Mouse (Mus musculus) kidney, adult 2 months (tissue): Measurements from ENCODE around the gene Cacna1i. TPM values are rescaled to one million over a fixed set of nuclear protein-coding genes. Genes with fewer than 3 reads are reported as not detected.

Source experiments
- DNase-seq: peaks from one replicate; pipeline ENCODE4 v3.0.0; 2021
- H3K27ac ChIP-seq: fragments of 200-500 bp; 2 replicates; pipeline ENCODE4 v1.5.1; 2012; ENCODE audit warnings: low read depth, low read length, control low read depth, inconsistent platforms; ENCODE audit not compliant: insufficient read depth
- H3K27me3 ChIP-seq: fragments of 200-500 bp; replicated peaks from 2 replicates; pipeline ENCODE4 v1.6.1; 2012; ENCODE audit warnings: mild to moderate bottlenecking, moderate library complexity, low read length, inconsistent platforms; ENCODE audit not compliant: control insufficient read depth, insufficient read depth
- H3K36me3 ChIP-seq: fragments of 200-500 bp; 2 replicates; pipeline ENCODE4 v1.6.1; 2012; ENCODE audit warnings: mild to moderate bottlenecking, moderate library complexity, low read length, inconsistent platforms; ENCODE audit not compliant: control insufficient read depth, insufficient read depth
- H3K4me1 ChIP-seq: fragments of 200-500 bp; 2 replicates; pipeline ENCODE4 v1.6.1; 2011; ENCODE audit warnings: low read length; ENCODE audit not compliant: control insufficient read depth, insufficient read depth
- H3K4me3 ChIP-seq: fragments of 200-500 bp; 2 replicates; pipeline ENCODE4 v1.5.1; 2011; ENCODE audit warnings: mild to moderate bottlenecking, low read depth, low read length, control low read depth; ENCODE audit not compliant: insufficient read depth
- CTCF ChIP-seq: fragments of 200-500 bp; conservative IDR thresholded peaks from 2 replicates; pipeline ENCODE4 v1.5.1; 2011; ENCODE audit warnings: low read depth, mild to moderate bottlenecking, control low read depth, low read length, moderate library complexity, mixed read lengths; ENCODE audit not compliant: insufficient read depth, insufficient read length
- POLR2A ChIP-seq: fragments of 200-500 bp; IDR thresholded peaks from one replicate; pipeline ENCODE4 v1.6.1; 2011; ENCODE audit warnings: low read depth, low read length, control low read depth
- WGBS: fragments of 180-500 bp; shearing (Covaris S2); methylation state at CpG from one replicate; pipeline ENCODE4 v1.1.7; 2018; 5-methylcytosine and 5-hydroxymethylcytosine counted together
- polyA plus RNA-seq: library from polyadenylated mRNA; depleted of rRNA; stranded (reverse); fragments of >200 nt; gene quantifications from 2 replicates; pipeline ENCODE4 v1.2.3, GENCODE M21; 2012

Gene Cacna1i
- polyA plus RNA-seq, 1 experiment: 0.89 TPM

DNA sequence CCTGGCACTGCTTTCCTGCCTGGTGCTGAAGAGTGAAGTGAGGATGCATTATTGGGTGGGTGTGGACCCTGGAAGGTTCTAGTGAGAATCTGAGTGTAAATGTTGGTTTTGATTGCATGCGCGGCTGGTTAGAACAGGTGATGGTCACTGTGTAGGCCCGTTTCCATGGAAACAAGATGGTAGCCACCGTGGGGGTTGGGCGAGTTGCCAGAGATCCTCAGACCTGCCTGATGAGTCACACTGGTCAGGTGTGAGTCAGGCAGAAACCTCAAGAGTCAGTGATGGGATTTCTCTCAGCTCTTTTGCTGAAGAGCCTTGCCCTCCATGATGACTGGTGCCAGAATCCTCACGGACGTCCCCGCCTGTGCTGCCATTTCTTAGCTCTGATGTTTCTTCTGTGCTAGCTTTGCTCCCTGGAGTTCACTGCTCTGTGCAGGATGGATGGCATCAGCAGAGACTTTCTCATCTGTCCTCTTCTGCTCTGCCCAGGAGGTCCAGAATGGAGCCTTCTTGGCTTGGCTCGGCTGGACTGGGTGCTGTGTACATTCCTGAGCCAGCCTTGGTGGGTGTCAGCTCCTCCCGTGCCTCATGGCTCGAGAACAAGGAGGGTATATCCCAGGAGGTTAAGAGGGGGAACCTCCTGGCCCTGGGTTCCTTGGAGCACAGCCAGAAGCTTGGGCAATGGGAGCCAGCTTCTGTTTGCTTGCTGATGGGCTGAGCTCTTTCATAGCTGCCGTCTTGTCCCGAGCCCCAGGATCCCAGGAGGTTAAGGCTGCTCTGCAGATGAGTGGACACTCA is 40.9 kb downstream of the Cacna1i start:
- H3K4me1 ChIP-seq: no peaks in the 10 kb centered on the region
- no peaks in the 10 kb centered on the region for H3K36me3 ChIP-seq
- no peak overlapping the region for H3K27ac ChIP-seq
- H3K4me3 ChIP-seq: no peak overlapping the region
- H3K27me3 ChIP-seq: no peaks in the 10 kb centered on the region
- no peak for DNase-seq
- 76% methylated on average over 13 of the region's 13 CpGs for WGBS
- no peak for TF ChIP-seq CTCF
- TF ChIP-seq POLR2A: no peak

DNA sequence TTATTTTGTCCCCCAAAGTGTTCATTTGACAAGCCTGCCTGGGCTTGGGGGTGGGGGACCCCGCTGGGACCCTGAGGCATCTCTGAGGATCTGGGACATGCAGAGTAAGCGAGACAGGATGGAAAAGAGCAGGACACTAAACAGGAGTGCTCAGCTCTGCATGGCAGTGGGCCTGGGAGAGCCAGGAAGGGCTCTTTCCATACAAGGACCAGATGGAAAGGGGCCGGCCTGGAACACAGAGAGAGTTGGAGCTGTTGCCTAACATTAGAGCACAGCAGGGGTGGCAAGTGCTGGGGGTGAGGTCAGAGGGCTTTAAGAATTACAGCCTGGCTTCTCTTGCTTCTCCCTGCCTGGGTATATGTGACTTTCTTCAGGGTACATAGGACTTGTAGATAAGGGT is 43.2 kb downstream of the Cacna1i start:
- H3K4me1 ChIP-seq: no peaks in the 10 kb centered on the region

DNA sequence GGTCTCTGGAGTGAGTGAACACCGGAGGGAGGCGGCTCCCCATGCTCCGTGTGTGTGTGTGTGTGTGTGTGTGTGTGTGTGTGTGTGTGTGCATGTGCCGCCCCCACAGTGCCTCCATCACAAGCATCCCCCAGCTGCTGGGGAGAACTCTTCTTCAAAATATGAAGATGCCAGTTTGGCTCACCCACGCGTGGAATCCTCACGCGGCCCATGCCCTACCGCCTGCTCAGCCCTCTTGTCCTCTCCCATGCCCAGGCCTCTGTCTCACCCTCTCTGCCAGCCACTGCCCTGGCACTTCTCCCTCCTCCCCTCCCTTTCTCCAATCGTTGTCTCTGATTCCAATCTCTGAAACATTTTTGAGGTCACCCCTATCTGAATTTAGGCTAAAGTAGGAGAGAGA is 47.7 kb downstream of the Cacna1i start:
- no peak for DNase-seq
- H3K36me3 ChIP-seq: no peaks in the 10 kb centered on the region
- H3K4me3 ChIP-seq: no peak overlapping the region
- H3K27ac ChIP-seq: no peak overlapping the region
- 73% methylated on average over 10 of the region's 10 CpGs for WGBS
- H3K4me1 ChIP-seq: no peaks in the 10 kb centered on the region
- TF ChIP-seq CTCF (no peak), POLR2A (no peak)
- no peaks in the 10 kb centered on the region for H3K27me3 ChIP-seq

More for the DNA sequence above, 43.2 kb downstream of the Cacna1i start:
- no peaks in the 10 kb centered on the region for H3K27me3 ChIP-seq
- TF ChIP-seq CTCF (no peak), POLR2A (no peak)
- no peaks in the 10 kb centered on the region for H3K36me3 ChIP-seq
- 79% methylated on average over 3 of the region's 3 CpGs for WGBS
- DNase-seq: no peak
- no peak overlapping the region for H3K4me3 ChIP-seq
- no peak overlapping the region for H3K27ac ChIP-seq

DNA sequence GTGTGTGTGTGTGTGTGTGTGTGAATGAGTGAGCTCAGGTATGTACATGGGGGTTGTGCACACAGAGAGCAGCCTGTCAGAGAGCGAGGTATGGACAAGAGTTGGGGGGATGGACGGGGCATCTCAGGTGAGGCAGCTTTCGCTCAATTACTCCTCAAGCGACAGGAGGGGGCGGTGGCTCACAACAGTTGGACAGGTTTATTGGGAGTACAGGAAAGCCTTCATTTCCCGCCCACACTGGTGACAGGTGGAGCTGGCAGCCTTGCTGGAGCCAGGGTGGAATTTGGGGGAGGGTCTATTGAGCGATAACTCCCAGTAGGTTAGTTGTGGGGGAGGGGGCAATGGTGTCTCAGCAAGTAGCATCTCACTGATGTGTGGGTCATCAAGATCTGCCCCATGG is 48.2 kb downstream of the Cacna1i start:
- no peaks in the 10 kb centered on the region for H3K4me1 ChIP-seq
- 50% methylated on average over 7 of the region's 7 CpGs for WGBS
- TF ChIP-seq CTCF (no peak), POLR2A (no peak)
- H3K36me3 ChIP-seq: no peaks in the 10 kb centered on the region
- no peak for DNase-seq
- no peak overlapping the region for H3K27ac ChIP-seq
- no peaks in the 10 kb centered on the region for H3K27me3 ChIP-seq
- H3K4me3 ChIP-seq: no peak overlapping the region

DNA sequence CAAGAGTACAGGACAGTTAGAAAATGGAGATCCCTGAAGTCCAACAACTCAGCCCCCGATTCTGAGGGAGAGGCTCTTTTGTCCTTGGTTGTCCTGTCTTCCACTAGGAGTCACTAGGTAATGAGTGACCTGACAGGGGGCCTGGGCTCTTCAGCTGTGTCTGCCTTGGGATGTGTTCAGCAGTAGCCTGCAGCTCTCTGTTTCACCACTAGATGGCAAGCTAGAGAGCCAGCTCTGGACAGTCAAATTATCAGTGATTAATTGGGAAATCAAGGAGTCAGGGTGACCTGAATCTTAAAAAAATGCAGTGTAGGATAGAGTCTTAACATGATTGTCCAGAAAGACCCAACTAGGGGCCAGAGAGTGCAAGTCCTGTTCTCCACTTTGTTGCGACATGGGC is 53.3 kb downstream of the Cacna1i start:
- WGBS: 86% methylated on average over 2 of the region's 2 CpGs
- peak; percentile 66 for TF ChIP-seq CTCF
- TF ChIP-seq POLR2A: no peak
- H3K4me1 ChIP-seq: peaks cover 4% of the 10 kb centered on the region; the same call in 1 of the 2 replicates
- H3K36me3 ChIP-seq: no peaks in the 10 kb centered on the region
- no peak overlapping the region for H3K27ac ChIP-seq
- H3K4me3 ChIP-seq: no peak overlapping the region
- H3K27me3 ChIP-seq: no peaks in the 10 kb centered on the region
- DNase-seq: peak; percentile 48

DNA sequence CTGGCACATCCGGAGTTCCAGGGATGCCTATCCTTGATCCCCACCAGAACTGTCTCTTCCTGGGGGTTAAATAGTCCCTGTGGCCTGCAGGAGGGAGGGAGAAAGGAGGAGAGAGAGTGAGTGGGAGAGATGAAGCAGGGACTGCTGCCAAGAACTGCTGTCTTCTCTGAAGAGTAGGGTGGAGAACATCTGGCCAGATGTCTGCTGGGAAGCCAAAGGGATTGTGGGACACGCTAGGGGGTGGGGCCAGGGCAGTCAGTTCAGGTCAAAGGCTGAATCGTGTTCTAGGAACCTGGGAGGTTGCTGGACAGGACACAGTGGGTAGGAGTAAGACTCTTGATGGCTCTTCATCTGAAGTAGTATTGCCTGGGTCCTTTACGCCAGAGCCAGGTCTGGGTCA is 55.4 kb downstream of the Cacna1i start:
- Histone ChIP-seq H3K27ac (no peak overlapping the region), H3K27me3 (no peaks in the 10 kb centered on the region), H3K36me3 (no peaks in the 10 kb centered on the region), H3K4me3 (no peak overlapping the region), H3K4me1 (peaks cover 4% of the 10 kb centered on the region; the same call in 1 of the 2 replicates)
- TF ChIP-seq CTCF (no peak), POLR2A (no peak)
- WGBS: 75% methylated on average over 4 of the region's 4 CpGs
- peak; percentile 68 for DNase-seq

DNA sequence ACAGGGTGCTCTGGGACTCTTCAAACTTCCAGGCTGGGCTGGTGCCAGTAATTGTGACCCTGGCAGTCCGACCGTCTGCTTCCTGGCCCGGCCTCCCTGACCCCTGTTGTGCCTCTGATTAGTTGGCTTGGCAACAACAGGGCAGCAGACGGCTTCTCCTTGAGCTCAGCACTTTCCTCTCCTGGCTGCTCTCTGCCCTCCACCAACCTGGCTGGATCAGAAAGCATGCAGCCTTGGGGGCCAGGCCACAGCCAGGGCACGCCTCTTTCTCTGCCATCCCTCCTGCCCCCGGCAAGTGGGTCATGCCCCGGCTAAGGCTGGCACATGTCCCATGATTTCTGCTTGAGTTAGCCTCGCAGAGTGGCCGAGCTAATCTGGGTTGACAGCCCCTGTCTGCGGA is 56.0 kb downstream of the Cacna1i start:
- Histone ChIP-seq H3K36me3 (no peaks in the 10 kb centered on the region), H3K27ac (no peak overlapping the region), H3K4me1 (peaks cover 4% of the 10 kb centered on the region; the same call in 1 of the 2 replicates), H3K27me3 (no peaks in the 10 kb centered on the region), H3K4me3 (no peak overlapping the region)
- WGBS: 11% methylated on average over 10 of the region's 10 CpGs
- peak; percentile 92 for DNase-seq
- no peak for TF ChIP-seq CTCF
- TF ChIP-seq POLR2A: no peak
